Mouse (Mus musculus): ENCODE data around the gene Dync2li1.

Gene Dync2li1

GRCm38 (mm10) chr17:84611500-84611899 is 14.8 kb upstream of the Dync2li1 start:
- in situ Hi-C loops (cut with MboI, MseI), result no loop called here

- in situ Hi-C loops (cut with MboI, MseI), result no loop called here
Observed at GRCm38 (mm10) chr17:84611971-84612370, 14.3 kb upstream of the Dync2li1 start.

- in situ Hi-C loops (cut with MboI, MseI), result no loop called here
Observed at GRCm38 (mm10) chr17:84615811-84616210, 10.5 kb upstream of the Dync2li1 start.

- in situ Hi-C loops (cut with MboI, MseI), result no loop called here
Observed at GRCm38 (mm10) chr17:84616526-84617074, 9.7 kb upstream of the Dync2li1 start.

- in situ Hi-C loops (cut with MboI, MseI), result no loop called here
Observed at GRCm38 (mm10) chr17:84617953-84618352, 8.3 kb upstream of the Dync2li1 start.

GRCm38 (mm10) chr17:84619112-84619511 is 7.2 kb upstream of the Dync2li1 start:
- in situ Hi-C loops (cut with MboI, MseI), result no loop called here

GRCm38 (mm10) chr17:84620076-84620475 is 6.2 kb upstream of the Dync2li1 start:
- in situ Hi-C loops (cut with MboI, MseI), result no loop called here

- in situ Hi-C loops (cut with MboI, MseI), result no loop called here
Observed at GRCm38 (mm10) chr17:84620610-84621009, 5.7 kb upstream of the Dync2li1 start.

GRCm38 (mm10) chr17:84621209-84621608 is 5.1 kb upstream of the Dync2li1 start:
- in situ Hi-C loops (cut with MboI, MseI), result no loop called here

- in situ Hi-C loops (cut with MboI, MseI), result no loop called here
Observed at GRCm38 (mm10) chr17:84622028-84622427, 4.3 kb upstream of the Dync2li1 start.

- in situ Hi-C loops (cut with MboI, MseI), result no loop called here
Observed at GRCm38 (mm10) chr17:84622873-84623272, 3.4 kb upstream of the Dync2li1 start.

- in situ Hi-C loops (cut with MboI, MseI), result no loop called here
Observed at GRCm38 (mm10) chr17:84626857-84627305, 585 bp downstream of the Dync2li1 start.

GRCm38 (mm10) chr17:84627721-84628120 is 1.4 kb downstream of the Dync2li1 start:
- in situ Hi-C loops (cut with MboI, MseI), result no loop called here

- in situ Hi-C loops (cut with MboI, MseI), result no loop called here
Observed at GRCm38 (mm10) chr17:84628611-84629010, 2.3 kb downstream of the Dync2li1 start.

GRCm38 (mm10) chr17:84631836-84632235 is 5.5 kb downstream of the Dync2li1 start:
- in situ Hi-C loops (cut with MboI, MseI), result no loop called here

GRCm38 (mm10) chr17:84633443-84633842 is 7.1 kb downstream of the Dync2li1 start:
- in situ Hi-C loops (cut with MboI, MseI), result no loop called here

- in situ Hi-C loops (cut with MboI, MseI), result no loop called here
Observed at GRCm38 (mm10) chr17:84636328-84636727, 10.0 kb downstream of the Dync2li1 start.

- in situ Hi-C loops (cut with MboI, MseI), result no loop called here
Observed at GRCm38 (mm10) chr17:84637971-84638370, 11.7 kb downstream of the Dync2li1 start.

- in situ Hi-C loops (cut with MboI, MseI), result no loop called here
Observed at GRCm38 (mm10) chr17:84639796-84640378, 13.6 kb downstream of the Dync2li1 start.

GRCm38 (mm10) chr17:84641893-84642292 is 15.6 kb downstream of the Dync2li1 start:
- in situ Hi-C loops (cut with MboI, MseI), result no loop called here

- in situ Hi-C loops (cut with MboI, MseI), result no loop called here
Observed at GRCm38 (mm10) chr17:84642324-84642723, 16.0 kb downstream of the Dync2li1 start.

GRCm38 (mm10) chr17:84644292-84645050 is 18.2 kb downstream of the Dync2li1 start:
- in situ Hi-C loops (cut with MboI, MseI), result no loop called here

GRCm38 (mm10) chr17:84645119-84645518 is 18.8 kb downstream of the Dync2li1 start:
- in situ Hi-C loops (cut with MboI, MseI), result no loop called here
